Mouse (Mus musculus) heart, adult 18-20 months (tissue): ENCODE data around the gene Kcnmb3. TPM values are rescaled to one million over a fixed set of nuclear protein-coding genes. Genes with fewer than 3 reads are reported as not detected.

Experiments
- DNase-seq, 2 experiments: peaks; one replicate each; pipeline ENCODE4 v3.0.0; 2021 to 2022; ENCODE audit warnings: mixed read lengths in 1 of 2
- long read RNA-seq, 2 experiments: library from polyadenylated mRNA; stranded (forward); transcript quantifications; one replicate each; pipeline ENCODE4 v2.0.0; 2021
- total RNA-seq, 2 experiments: library from RNA; stranded (reverse); gene quantifications; 2 replicates each; pipeline ENCODE4 v1.2.3; 2021

Gene Kcnmb3
- not detected for total RNA-seq
- long read RNA-seq, experiment 1: 0 reads
- long read RNA-seq, experiment 2: 0 reads

DNA sequence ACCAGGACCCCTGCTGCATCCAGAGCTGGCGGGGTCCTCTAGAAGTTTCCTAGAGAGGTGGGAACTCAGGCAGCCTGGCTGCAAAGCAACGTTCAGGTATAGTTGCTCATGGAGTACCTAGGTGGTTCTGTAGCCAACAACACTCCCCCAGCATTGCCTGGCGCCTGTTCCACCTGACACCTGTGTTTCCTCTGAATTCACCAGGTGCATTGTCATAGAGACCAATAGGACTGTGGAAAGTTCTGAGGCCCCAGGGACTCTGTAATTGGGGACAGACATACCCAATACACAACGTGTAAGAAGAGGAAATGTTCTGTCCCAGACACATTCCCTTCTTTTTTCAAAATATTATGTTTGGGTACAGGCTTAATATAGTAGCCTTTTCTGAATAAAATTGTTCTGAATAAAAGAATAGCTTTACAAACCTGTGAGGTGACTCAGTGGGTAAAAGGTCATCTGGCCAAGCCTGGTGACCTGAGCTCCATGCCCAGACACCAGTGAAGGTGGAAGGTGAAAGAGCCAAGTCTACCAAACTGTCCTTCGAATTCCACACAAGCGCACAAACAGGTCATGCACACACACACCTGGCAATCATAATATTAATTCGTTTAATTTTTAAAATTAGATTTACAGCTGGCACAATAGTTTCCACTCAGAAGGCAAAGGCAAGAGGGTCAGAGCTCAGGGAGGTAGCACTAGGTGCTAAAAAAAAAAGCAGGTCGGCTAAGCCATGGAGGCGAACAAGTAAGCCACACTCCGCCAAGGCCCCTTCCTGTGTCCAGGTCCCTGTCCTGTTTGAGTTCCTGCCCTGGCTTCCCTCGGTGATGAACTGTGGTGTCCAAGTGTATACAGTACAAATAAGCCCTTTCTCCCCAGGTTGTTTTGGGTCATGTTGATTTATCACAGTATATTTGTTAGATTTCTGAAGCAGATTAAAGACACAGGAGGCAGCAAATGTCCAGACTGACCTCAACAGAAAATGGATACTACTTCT lies at the start of gene Kcnmb3:
Gene Kcnmb3 (minus strand): TSS at position 135 of the 994 bp plus-strand sequence.
- no peak for DNase-seq

- peak in 1 of 2 experiments; percentile 23 for DNase-seq
Measured at GRCm38 (mm10) chr3:32538091-32538490, 46.1 kb upstream of the Kcnmb3 start.

- DNase-seq: peak; percentile 88 to 92
Measured at GRCm38 (mm10) chr3:32537556-32537955, 45.5 kb upstream of the Kcnmb3 start.

DNA sequence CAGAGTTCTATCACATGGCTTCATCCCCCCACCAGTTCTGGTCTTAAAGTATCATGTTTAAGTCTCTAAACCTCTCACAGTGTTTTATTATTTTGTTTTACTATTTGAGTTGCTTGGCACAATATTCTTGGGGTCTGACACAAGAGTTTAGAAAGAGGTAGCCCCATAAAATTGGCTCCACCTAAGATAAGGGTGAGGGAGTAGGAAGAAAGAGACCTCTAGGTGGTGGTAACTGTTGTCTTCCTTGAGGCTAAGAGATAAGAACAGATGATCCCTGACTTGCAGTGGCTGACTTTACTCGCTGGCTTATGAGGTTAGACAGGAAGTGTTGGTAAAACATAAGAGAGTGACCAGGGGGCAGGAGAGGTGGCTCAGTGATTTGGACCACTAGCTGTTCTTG lies 43.7 kb upstream of the Kcnmb3 start:
- no peak for DNase-seq

- DNase-seq: peak in 1 of 2 experiments; percentile 20
Measured at GRCm38 (mm10) chr3:32530041-32530440, 38.0 kb upstream of the Kcnmb3 start.

DNA sequence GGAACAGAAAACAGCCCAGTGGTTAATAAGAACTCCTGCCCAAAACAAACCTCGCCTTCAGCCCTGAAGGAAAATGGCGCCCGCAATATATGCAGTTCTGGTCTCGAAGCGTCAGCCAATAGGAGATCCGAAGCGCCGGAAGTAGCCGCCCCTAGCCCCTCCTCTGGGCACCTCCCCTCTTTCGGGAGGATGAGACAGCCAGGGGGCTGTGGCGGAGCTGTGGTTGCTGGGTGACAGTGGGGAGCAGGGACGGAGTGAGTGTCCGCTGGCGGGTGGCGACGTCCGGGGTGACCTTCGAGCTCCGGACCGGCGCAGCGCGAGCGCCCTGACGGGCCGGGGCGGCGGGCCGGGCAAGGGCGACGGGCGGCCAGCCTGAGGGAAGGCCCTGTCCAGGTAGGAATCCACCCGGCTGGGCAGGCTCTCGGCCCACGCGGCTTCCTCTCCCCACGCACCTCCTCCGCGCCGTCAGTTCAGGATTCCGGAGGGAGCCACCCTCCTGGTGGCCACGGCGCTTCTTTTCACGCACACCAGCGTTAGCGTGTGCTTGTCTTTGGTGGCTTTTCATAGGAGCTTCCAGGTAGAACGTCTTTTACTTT lies 37.4 kb upstream of the Kcnmb3 start, which contains the start of gene Mfn1:
Gene Mfn1 (plus strand): TSS at position 163 of the 596 bp plus-strand sequence.
- DNase-seq: peak; percentile 96 to 98

GRCm38 (mm10) chr3:32527181-32527580 lies 35.1 kb upstream of the Kcnmb3 start:
- DNase-seq: no peak

GRCm38 (mm10) chr3:32513528-32513927 lies 21.5 kb upstream of the Kcnmb3 start:
- DNase-seq: no peak

GRCm38 (mm10) chr3:32512686-32513284 lies 20.8 kb upstream of the Kcnmb3 start:
- no peak for DNase-seq

GRCm38 (mm10) chr3:32511191-32511550 lies 19.1 kb upstream of the Kcnmb3 start:
- no peak for DNase-seq

DNA sequence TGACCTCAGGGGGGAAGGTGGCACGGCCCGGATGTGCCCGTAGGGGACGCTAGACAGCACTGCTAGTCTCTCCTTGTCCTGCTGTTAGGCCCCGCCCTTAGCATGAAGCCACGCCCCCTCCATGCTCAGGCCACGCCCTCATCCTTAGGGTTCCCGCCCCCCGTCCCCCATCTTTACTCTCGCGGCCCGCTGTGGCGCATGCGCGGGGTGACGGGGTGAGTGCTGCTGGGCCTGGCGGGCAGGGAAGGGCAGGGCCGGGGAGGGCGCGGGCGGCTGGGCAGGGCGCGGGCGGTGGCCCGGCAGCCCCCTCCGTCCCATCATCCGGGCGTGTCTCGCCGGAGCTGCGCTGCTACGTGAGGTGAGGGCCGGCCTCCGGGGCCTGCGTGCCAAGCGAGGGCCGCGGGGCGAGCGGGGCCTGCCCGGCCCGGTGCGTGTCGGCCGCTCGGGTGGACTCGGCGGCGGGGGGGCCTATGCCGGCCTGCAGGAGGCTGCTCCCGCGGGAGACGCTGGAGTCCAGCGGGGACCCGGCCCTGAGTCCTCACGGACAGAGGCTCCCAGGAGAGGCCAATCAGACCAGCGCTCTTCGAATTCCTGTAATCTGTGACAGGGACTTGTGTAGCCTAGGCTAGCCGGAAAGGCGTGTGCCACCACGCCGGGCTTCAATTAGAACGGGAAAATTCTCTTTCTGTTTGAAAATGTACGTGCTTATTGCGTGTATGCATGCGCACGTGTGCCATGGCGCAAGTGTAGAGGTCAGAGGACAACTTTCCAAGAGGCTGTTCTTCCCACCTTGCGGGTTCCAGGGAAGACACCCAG lies 18.6 kb upstream of the Kcnmb3 start:
- peak; percentile 97 to 98 for DNase-seq

DNA sequence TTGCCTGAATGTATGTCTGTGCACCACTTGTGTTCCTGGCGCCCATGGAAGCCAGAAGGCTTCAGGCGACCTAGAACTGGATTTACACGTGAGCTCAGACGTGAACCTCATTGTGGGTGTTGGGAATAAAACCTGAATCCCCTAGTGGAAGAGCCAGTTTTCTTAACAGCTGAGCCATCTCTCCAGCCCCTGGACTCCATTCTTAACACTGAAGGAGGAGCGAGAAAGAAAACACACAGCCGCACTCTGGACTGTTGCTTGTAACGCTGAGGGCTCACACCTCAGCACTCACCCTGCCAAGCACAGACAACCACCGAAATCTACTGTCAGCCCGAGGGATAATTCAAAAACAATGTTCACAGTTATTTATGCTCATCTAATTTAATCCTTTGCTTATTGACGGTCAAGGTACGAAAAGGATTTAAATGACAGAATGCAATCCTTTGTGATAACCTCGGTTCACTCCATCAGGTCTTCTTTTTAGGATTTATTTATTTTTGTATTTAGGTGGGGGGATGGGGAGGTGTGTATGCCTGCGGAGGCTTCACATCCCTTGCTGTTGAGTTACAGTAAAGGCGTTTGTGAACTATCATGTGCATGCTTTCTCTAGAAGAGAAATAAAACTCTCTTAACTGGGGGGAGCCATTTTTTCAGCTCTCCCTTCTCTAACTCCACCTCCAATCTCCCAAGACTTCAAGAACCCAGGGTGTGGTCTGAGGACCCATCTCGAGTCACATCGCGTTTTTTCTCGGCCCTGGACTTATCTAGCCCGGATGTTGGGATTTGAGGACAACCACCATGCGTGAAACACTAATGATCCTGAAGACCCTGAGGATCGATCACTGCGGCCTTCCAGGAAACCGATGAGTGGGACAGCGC lies 17.7 kb upstream of the Kcnmb3 start, which contains the start of gene Zfp639:
Gene Zfp639 (plus strand): TSS at position 764 of the 879 bp plus-strand sequence.
- no peak for DNase-seq

- DNase-seq: peak; percentile 71 to 84
Measured at GRCm38 (mm10) chr3:32508666-32509324, 16.8 kb upstream of the Kcnmb3 start.

DNA sequence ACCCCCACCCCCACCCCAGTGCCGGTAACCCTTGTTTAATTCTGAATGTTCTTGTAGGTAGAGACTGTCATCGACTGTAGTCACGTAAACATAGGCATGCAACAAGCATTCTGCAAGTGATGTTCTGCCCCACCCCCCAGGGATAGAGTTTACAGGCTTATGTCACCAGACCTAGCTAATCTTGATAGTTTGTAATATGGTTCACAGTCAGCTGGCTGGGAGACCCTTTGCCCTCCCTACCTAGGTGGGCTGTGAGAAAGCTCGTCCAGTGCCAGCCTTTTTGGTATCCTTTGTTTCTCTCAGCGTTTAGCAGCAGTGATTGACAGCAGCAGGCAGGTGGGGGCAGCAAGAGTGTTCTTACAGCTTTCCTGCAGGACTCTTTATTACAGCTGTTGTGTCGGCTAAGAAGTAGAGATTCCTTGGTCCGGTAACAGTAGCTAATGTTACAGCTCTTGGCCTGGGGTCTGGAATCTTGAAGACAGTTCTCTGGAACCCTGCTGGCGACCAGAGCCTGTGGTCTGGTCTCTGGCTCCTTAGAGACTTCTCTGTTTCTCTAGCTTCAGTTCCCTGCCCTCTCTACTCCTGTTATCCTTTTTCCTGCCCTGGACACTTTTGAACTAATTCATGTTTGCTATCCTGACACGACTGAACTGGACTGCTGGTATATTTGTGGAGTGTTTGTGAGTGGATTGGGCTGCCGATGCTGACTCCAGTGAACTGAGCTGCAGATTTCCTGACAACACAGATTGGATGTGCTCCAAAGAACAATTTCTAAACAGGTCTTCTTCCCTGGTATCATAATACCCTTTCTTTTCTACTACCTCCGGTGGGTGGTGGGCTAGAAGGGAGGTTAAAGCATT lies 14.6 kb upstream of the Kcnmb3 start:
- DNase-seq: no peak

- DNase-seq: no peak
Measured at GRCm38 (mm10) chr3:32505841-32506240, 13.8 kb upstream of the Kcnmb3 start.

DNA sequence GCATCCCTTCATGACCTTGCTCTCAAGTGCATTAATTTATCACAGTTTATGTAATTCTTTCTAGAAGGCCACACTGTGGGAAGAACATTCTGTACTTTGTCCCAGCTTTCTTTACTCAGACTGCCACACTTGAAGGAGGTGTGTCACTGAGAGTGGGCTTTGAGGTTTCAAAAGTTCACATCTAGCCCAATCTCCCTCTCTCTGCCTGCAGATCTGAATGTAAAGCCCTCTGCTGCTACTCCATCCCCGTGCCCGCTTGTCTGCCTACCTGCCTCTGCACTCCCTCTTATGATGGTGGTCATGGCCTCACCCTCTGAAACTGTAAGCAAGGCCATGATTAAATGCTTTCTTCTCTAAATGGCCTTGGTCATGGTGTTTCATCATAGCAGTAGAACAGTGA lies 8.3 kb upstream of the Kcnmb3 start:
- no peak for DNase-seq

- DNase-seq: no peak
Measured at GRCm38 (mm10) chr3:32496711-32497070, 4.7 kb upstream of the Kcnmb3 start.

DNA sequence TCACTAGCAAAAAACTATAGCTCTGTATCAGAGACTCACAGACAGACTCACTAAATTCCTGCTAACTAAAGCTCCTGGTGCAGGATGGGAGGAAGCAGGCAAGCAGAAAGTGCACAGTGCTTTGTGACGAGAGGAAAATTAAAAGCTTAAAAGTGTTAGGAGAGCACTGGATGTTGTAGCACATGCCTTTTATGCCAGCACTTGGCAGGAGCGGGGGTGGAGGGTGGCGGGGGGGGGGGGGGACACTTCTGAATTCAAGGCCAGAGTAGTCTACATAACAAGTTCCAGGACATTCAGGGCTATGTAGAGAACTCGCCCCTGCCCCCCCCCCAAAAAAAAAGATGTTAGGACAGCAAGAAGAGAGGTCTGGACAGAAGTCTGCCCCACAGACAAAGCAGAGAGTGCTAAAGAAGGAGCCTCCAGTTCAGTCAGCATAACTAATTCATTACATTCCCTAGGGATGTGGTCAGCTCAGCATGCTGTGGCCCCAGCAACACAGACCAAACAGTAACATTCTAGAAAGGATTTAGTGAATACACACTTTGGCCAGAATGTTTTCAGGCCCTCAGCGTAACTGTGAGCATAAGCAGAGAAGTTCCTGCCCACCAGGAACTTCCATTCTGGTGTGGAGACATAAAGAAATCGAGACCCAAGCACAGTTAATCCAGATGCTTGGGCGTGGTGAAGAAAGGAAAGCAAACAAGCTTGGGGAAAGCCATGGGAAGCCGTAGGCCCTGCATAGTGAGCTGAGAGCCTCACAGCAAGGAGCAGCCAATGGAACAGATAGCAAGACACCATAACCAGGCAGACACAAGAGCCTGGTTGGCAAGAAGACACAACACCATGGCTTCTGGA lies 4.1 kb upstream of the Kcnmb3 start:
- no peak for DNase-seq
